Mouse (Mus musculus) bone marrow, adult 2 months (tissue): ENCODE results near the gene Adipor2. TPM values are rescaled to one million over a fixed set of nuclear protein-coding genes. Genes with fewer than 3 reads are reported as not detected.

Experiments
- H3K27ac ChIP-seq: fragments of 200-500 bp; 2 replicates; pipeline ENCODE4 v1.5.1; 2012; ENCODE audit warnings: low read depth, mild to moderate bottlenecking, control low read depth, inconsistent platforms, low read length; ENCODE audit not compliant: control insufficient read depth, poor library complexity, insufficient read depth
- H3K4me1 ChIP-seq: fragments of 200-500 bp; 2 replicates; pipeline ENCODE4 v1.6.1; 2011; ENCODE audit warnings: low read length; ENCODE audit not compliant: control insufficient read depth, insufficient read depth
- H3K4me3 ChIP-seq: fragments of 200-500 bp; replicated peaks from 2 replicates; pipeline ENCODE3; 2011; ENCODE audit warnings: mild to moderate bottlenecking, low read depth, low read length, control low read depth; ENCODE audit not compliant: control insufficient read depth
- CTCF ChIP-seq: fragments of 200-500 bp; IDR thresholded peaks from 2 replicates; pipeline ENCODE4 v1.5.1; 2011; ENCODE audit warnings: low read length, control low read depth; ENCODE audit not compliant: control insufficient read depth, insufficient read depth
- POLR2A ChIP-seq: fragments of 200-500 bp; IDR thresholded peaks from 2 replicates; pipeline ENCODE4 v1.6.1; 2011; ENCODE audit warnings: low read depth, mild to moderate bottlenecking, control low read depth, low read length, borderline replicate concordance; ENCODE audit not compliant: control insufficient read depth
- WGBS: fragments of 180-500 bp; shearing (Covaris S2); methylation state at CpG from one replicate; pipeline ENCODE4 v1.1.7; 2018; 5-methylcytosine and 5-hydroxymethylcytosine counted together
- polyA plus RNA-seq: library from polyadenylated mRNA; stranded (reverse); fragments of >200 nt; gene quantifications from 2 replicates; pipeline ENCODE4 v1.2.4, GENCODE M21; 2011; ENCODE audit warnings: low replicate concordance; ENCODE audit not compliant: missing spikeins, insufficient read depth, insufficient read length

The Adipor2 gene
- polyA plus RNA-seq, 1 experiment: 30.2 TPM

- WGBS: 31% methylated on average over 11 of the region's 11 CpGs
- TF ChIP-seq POLR2A: no peak
- TF ChIP-seq CTCF: no peak
- Histone ChIP-seq H3K27ac (no peak overlapping the region), H3K4me1 (no peaks in the 10 kb centered on the region), H3K4me3 (no peak overlapping the region)
Measured at GRCm38 (mm10) chr6:119328521-119329115, 88.9 kb downstream of the Adipor2 start.

- H3K27ac ChIP-seq: no peak overlapping the region
- TF ChIP-seq POLR2A (no peak), CTCF (no peak)
- no peak overlapping the region for H3K4me3 ChIP-seq
- H3K4me1 ChIP-seq: no peaks in the 10 kb centered on the region
- 73% methylated on average over 7 of the region's 7 CpGs for WGBS
Measured at GRCm38 (mm10) chr6:119326541-119326940, 91.0 kb downstream of the Adipor2 start.

- Histone ChIP-seq H3K27ac (no peak overlapping the region), H3K4me1 (no peaks in the 10 kb centered on the region), H3K4me3 (no peak overlapping the region)
- WGBS: 59% methylated on average over 6 of the region's 6 CpGs
- no peak for TF ChIP-seq POLR2A
- TF ChIP-seq CTCF: no peak
Measured at GRCm38 (mm10) chr6:119325978-119326377, 91.5 kb downstream of the Adipor2 start.

GRCm38 (mm10) chr6:119324776-119325175, 92.7 kb downstream of the Adipor2 start:
- Histone ChIP-seq H3K27ac (no peak overlapping the region), H3K4me3 (no peak overlapping the region), H3K4me1 (no peaks in the 10 kb centered on the region)
- 80% methylated on average over 10 of the region's 10 CpGs for WGBS
- TF ChIP-seq POLR2A (no peak), CTCF (no peak)

GRCm38 (mm10) chr6:119321752-119322151, 95.8 kb downstream of the Adipor2 start:
- H3K27ac ChIP-seq: no peak overlapping the region
- H3K4me3 ChIP-seq: no peak overlapping the region
- TF ChIP-seq POLR2A (no peak), CTCF (no peak)
- H3K4me1 ChIP-seq: no peaks in the 10 kb centered on the region
- WGBS: 84% methylated on average over 7 of the region's 7 CpGs

- 50% methylated on average over 16 of the region's 16 CpGs for WGBS
- H3K4me1 ChIP-seq: no peaks in the 10 kb centered on the region
- TF ChIP-seq POLR2A (no peak), CTCF (no peak)
- H3K4me3 ChIP-seq: no peak overlapping the region
- no peak overlapping the region for H3K27ac ChIP-seq
Measured at GRCm38 (mm10) chr6:119320481-119320880, 97.0 kb downstream of the Adipor2 start.

- 73% methylated on average over 2 of the region's 2 CpGs for WGBS
- Histone ChIP-seq H3K27ac (no peak overlapping the region), H3K4me3 (no peak overlapping the region), H3K4me1 (no peaks in the 10 kb centered on the region)
- TF ChIP-seq CTCF (peak; percentile 37; the same call in 1 of the 2 replicates), POLR2A (no peak)
Measured at GRCm38 (mm10) chr6:119319358-119319757, 98.1 kb downstream of the Adipor2 start.

- no peak overlapping the region for H3K4me3 ChIP-seq
- H3K4me1 ChIP-seq: no peaks in the 10 kb centered on the region
- WGBS: 86% methylated on average over 9 of the region's 9 CpGs
- TF ChIP-seq CTCF: no peak
- TF ChIP-seq POLR2A: no peak
- H3K27ac ChIP-seq: no peak overlapping the region
Measured at GRCm38 (mm10) chr6:119318732-119319131, 98.8 kb downstream of the Adipor2 start.
